Mouse (Mus musculus): ENCODE results near the gene Hoxd9. TPM values are rescaled to one million over a fixed set of nuclear protein-coding genes. Genes with fewer than 3 reads are reported as not detected.

Gene Hoxd9
- total RNA-seq, 2 experiments from 2014 or later = not detected

DNA sequence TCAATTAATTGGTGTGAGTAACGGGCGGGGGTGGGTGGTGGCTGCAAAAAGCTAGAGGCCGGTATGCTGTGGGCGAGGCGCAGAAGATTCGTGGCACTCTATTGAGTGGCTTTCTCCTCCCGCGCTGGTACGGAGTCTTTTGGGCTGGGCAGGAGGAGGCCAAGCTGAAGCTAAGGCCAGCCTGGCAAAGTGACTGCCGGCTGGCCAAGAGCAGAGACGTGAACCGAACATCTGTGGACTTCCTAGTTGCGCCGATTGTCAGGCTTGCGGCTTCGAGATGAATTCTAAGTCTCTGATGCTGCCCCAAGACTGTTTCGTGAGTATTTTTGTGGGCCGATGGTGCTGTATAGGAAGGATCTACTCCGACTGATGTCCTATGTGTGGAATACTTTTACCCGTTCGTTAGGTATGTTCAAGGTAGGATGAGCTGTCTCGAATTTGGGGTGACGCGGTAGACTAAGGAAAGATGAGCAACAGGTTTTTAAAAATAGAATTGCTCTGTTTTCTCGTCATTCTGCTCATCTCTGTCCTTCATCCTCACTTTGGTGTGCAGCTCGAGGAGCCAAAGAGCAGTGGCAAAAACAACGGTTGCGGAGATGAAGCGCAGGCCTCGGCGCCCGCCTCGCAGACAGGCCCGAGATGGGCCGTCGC, 30.2 kb upstream of the Hoxd9 start:
- peak in 1 of 2 experiments; percentile 6 for DNase-seq (ENCODE audit: low spot score in 2 of 2)
- intact Hi-C loops (cut with DNase I) = loop anchor here (10.0 kb wide), 1 partner anchor 893 kb away; the partner anchor contains the start of gene Chn1

DNA sequence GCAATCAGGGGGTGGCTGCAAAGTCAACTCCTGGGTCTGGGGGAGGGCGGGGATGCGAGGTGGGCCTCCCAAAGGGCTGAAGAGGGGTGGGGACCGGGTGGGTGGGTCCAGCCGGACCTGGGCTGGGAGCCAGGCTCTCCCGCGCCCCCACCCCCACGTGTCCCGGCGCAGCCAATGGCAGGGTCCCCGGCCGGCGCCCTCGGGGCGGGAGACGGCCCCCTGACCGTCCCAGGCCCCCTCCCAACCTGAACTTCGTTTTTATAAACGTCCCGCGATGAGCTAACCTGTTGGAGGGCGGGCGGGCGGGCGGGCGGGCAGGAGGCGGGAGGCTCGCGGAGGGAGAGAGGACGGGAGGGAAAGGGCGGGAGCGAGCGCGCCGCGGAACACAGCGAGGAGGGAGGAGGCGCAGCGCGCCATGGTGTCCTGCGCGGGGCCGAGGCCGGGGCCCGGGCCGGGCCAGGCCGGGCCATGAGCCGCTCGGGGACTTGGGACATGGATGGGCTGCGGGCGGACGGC, 29.6 kb upstream of the Hoxd9 start, which contains the start of gene Hoxd13:
Hoxd13 (plus strand) TSS at position 469 of the 516 bp plus-strand sequence.
- intact Hi-C loops (cut with DNase I) = loop anchor here (10.0 kb wide), 1 partner anchor 893 kb away; the partner anchor contains the start of gene Chn1
- no peak for DNase-seq (ENCODE audit: low spot score in 2 of 2)

DNA sequence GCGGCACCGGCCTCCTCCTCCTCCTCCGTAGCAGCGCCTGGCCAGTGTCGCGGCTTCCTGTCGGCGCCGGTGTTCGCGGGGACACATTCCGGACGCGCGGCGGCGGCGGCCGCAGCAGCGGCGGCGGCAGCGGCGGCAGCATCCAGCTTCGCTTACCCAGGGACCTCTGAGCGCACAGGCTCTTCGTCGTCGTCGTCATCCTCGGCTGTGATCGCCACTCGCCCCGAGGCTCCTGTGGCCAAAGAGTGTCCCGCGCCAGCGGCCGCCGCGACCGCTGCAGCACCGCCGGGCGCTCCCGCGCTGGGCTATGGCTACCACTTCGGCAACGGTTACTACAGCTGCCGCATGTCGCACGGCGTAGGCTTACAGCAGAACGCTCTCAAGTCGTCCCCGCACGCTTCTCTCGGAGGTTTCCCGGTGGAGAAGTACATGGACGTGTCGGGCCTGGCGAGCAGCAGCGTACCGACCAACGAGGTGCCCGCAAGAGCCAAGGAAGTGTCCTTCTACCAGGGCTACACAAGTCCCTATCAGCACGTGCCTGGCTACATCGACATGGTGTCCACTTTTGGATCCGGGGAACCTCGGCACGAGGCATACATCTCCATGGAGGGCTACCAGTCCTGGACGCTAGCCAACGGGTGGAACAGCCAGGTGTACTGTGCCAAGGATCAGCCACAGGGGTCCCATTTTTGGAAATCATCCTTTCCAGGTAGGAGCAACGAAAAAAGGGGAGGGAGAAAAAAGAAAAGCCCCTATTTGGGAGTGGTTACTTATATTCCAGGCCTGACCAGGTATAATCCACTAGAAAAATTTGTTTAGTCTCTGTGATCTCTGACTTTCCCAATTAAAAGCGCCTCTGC, 28.9 kb upstream of the Hoxd9 start:
- intact Hi-C loops (cut with DNase I) = loop anchor here (10.0 kb wide), 1 partner anchor 894 kb away; the partner anchor contains the start of gene Chn1
- DNase-seq (ENCODE audit: low spot score in 2 of 2) = peak in 1 of 2 experiments; percentile 23

DNA sequence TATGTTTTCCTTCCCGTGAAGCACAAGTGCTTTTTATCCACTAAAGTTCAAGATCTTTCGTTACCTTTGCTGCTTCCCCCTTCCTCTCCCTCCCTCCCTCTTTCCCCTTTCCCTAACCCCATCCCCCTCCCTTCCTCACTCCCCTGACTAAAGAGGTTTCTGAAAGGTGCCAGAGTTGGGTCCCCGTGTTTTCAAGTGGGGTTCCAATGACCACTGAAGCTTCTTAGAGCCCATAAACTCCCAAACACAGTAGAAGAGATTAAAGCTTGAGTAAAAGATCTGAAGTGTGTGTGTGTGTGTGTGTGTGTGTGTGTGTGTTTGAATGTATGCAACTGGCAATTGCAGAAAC, 28.3 kb upstream of the Hoxd9 start:
- intact Hi-C loops (cut with DNase I) = loop anchor here (10.0 kb wide), 1 partner anchor 894 kb away; the partner anchor contains the start of gene Chn1
- peak in 1 of 2 experiments; percentile 4 for DNase-seq (ENCODE audit: low spot score in 2 of 2)

DNA sequence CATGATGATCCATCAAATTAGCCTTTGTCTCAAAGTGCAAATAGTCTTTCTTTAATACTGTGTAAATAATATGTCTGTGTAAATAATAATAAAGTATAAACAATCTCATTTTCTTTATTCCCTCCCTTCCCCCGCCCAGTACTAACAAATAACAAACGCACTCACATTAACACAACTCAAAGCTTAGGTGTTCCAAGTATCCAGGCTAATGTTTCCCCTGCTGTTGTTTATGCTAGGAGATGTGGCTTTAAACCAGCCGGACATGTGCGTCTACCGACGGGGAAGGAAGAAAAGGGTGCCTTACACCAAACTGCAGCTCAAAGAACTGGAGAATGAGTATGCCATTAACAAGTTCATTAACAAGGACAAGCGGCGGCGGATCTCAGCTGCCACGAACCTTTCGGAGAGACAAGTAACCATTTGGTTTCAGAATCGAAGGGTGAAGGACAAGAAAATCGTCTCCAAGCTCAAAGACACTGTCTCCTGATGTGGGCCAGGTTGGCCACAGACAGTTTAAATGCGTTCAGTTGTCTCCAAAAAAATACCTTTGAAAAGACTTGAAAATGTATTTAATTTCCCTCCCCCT, 27.8 kb upstream of the Hoxd9 start:
- intact Hi-C loops (cut with DNase I) = loop anchor here (10.0 kb wide), 1 partner anchor 895 kb away; the partner anchor contains the start of gene Chn1
- DNase-seq (ENCODE audit: low spot score in 2 of 2) = peak in 1 of 2 experiments; percentile 2

DNA sequence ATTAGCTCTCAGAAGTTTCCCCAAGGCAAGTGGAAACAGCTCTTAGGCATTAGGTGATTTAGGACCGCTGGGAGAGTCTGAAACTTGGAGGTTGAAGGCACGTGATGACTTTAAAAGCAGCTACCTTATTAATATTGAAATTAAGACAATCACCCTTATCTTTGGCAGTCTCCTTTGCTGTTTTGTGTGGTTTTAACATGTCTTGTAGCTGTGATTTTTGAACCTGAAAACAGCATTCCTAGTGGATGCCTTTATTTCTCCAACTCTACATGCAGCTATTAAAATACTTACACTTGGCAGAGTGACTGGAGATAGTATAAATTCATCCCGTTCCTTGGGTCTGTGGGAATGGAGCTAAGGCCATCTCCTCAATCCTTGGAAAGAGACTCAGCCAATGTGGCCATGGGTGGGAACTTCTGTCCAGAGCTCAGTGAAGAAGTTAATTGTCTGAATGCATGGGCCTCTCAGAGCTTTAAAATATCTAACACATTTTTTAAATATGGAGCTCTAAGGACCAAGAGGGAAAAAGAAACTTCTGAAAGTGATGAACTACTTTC, 26.8 kb upstream of the Hoxd9 start:
- DNase-seq (ENCODE audit: low spot score in 2 of 2) = peak in 1 of 2 experiments; percentile 2
- intact Hi-C loops (cut with DNase I) = no loop called here

DNA sequence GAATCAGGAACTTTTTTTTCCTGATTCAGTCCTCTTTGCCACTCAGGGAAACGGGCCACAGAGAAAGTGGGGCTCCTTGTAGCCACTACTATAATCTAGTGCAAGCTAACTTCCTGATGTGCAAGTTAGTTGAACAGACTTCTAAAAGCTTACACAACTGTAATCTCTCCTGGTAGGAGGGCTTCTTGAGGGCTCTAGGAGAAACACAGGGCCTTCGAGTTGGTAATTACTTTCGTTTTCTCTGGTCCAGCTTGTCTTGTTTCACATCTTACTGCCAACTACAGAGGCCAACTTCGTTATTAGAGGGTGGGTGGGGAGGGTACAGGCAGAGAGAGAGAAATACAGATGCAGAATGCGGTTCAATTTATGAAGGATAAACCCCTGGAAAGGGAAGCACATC, 25.7 kb upstream of the Hoxd9 start:
- intact Hi-C loops (cut with DNase I) = no loop called here
- peak in 1 of 2 experiments; percentile 3 for DNase-seq (ENCODE audit: low spot score in 2 of 2)

DNA sequence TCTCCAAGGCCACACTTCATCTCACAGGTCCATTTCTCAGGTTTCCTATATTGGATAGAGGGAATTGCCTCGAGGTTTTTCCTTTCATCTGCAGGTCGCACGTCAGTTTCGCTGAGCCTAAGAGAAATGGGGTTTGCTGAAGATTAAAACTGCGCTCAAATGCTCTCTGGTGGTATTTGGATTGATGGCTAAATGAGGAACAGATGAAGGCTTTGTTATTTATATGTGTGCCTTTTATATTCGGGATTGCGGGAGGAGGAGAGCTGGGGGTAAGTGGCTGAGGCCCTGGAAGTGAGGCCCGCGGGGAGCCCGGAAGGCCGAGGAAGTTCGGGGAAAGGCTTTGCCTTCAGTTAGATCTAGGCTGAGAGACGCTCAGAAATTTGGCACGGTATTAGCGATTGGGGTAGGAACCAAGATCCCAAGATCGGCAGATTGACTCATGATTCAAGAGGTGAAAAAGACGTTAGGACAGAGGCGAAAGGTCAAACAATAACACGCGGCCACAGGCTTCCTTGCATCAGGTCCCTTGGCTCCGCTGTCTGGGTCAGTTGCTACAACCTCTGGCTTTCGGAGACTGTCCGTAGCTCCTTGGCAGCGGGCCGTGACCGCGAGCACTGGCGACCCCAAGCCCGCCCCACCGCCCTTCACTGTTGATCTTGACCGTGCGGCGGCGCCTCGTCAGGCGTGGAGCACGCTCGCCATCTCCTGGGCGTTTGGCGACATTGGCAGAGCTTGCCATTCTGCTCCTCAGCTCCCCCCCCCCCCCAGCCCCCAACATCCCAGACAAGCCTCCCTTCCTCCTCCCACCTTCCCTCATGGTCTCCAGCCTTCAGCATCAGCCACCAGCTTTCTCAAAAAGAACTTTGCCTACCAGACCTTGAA, 24.8 kb upstream of the Hoxd9 start:
- intact Hi-C loops (cut with DNase I) = no loop called here
- DNase-seq (ENCODE audit: low spot score in 2 of 2) = peak in 1 of 2 experiments; percentile 18

DNA sequence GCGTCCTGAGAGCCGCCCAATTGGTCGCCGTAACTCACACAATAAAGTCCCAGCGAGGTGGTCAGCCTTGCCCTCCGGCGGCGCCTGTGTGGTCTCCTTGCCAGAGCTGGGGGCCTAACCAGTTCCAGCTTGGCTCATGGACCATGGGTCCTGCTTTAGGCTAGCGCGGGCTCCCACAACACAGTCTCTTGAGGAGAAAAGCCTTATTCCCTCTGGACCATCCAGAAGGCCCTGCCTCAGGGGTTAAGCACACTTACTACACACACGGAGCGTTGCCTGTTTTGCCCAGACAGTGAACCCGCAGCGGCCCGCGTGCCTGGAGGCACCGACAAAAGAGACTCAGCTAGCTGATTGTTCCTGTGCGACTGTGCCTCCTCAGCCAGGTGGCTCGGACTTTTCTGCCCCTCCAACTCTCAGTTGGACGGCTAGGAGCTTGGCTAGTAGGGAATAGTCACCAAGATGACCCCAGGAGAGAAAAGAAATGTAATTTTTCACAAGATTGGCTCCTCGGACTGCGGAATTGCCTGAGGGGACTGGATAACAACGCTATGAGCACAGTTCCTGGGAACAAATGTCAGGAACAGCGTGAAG, 23.6 kb upstream of the Hoxd9 start:
- DNase-seq (ENCODE audit: low spot score in 2 of 2) = peak in 1 of 2 experiments; percentile 3
- intact Hi-C loops (cut with DNase I) = no loop called here

DNA sequence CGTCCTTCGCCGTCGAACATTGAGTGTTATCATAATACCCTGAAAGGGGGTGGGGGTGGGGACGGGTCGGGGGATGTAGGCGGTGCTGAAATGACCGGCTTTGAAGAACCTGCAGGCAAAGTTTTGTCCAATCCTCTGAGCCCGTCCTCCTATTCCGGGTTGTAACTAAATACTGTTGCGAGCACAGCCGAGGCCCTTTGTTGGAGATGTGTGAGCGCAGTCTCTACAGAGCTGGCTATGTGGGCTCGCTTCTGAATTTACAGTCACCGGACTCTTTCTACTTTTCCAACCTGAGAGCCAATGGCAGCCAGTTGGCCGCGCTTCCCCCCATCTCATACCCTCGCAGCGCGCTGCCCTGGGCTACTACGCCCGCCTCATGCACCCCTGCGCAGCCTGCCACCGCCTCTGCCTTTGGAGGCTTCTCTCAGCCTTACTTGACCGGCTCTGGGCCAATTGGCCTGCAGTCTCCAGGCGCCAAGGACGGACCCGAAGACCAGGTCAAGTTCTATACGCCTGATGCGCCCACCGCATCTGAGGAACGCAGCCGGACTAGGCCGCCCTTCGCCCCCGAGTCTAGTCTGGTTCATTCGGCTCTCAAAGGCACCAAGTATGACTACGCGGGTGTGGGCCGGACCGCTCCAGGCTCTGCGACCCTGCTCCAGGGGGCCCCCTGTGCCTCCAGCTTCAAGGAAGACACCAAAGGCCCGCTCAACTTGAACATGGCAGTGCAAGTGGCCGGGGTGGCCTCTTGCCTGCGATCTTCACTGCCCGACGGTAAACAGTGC, 22.5 kb upstream of the Hoxd9 start, which contains the start of gene Hoxd12:
Hoxd12 (plus strand) TSS at position 133 of the 785 bp plus-strand sequence.
- peak in 1 of 2 experiments; percentile 3 for DNase-seq (ENCODE audit: low spot score in 2 of 2)

DNA sequence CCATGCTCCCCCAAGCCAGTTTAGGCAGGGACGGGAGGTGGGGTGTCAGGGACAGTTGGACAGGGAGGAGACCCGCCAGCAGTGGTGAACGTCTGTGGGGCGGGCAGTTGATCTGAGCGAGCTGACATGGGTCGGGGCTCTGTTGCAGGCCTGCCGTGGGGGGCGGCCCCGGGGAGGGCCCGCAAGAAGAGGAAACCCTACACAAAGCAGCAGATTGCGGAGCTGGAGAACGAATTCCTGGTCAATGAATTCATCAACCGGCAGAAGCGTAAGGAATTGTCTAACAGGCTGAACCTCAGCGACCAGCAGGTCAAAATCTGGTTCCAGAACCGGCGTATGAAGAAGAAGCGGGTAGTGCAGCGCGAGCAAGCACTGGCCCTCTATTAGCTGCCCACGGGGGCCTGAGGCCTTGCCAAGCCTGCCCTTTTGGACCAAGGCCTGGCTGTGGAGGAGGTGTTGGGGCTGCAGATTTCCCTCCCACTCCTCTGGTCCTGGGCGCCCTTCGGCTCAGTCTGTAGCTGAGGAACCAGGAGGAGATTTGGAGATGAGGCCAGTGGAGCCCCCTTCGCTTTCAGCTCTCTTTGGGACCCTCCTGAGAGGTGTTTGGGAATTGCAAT, 21.8 kb upstream of the Hoxd9 start:
- peak in 1 of 2 experiments; percentile 2 for DNase-seq (ENCODE audit: low spot score in 2 of 2)
- intact Hi-C loops (cut with DNase I) = no loop called here

More for the DNA sequence above, 22.5 kb upstream of the Hoxd9 start, which contains the start of gene Hoxd12:
- intact Hi-C loops (cut with DNase I) = no loop called here

DNA sequence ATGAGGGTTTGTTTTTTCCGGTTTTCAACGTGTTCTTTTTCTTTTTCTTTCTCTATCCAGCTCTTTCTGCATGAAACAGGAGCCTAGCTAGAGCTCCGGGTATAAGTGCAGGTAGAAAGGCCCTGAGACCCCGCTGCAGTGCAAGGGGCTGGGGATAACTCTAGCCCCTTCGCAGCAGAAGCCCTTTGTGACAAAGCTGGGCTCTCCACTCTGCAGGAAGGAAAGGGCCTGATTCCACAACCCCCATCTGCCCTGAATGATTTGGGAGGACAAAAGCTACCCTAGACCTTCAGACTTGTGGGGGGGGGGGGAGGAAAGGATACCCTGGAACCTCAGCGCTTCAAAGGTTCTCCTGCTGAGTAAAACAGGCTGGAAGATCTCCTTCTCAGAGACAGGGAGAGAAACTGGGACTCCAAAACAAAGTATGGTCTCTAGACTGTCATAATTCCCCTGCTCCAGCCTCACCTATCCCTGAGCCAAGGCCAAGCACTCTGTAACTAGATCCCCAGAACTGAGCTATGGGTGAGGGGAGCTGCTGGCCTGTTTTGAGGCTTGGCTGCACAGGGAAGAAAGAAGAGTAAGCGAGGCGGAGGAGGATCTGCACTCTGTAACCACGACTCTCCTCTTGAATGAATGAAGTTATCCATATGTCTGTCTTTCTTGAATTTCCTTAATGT, 21.0 kb upstream of the Hoxd9 start:
- intact Hi-C loops (cut with DNase I) = no loop called here

DNA sequence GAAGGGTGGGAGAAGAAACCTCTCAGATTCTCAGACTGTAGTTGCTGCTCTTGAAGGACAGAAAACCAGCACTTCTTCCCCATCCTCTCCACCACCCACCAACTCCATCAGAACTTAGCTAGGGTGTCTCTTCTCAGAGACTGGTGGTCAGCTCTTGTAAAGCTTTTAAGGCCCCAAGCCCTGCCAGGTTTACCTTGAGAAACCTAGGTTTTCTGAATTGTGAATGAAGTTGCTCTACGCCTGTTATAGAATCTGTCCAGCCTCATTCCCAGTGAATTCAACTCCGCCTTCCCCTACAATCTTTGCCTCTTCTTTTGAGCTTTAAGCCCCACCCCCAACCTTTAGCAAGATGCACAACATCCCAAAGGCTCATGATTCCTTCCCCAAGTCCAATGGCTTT, 20.4 kb upstream of the Hoxd9 start:
- intact Hi-C loops (cut with DNase I) = no loop called here
- DNase-seq (ENCODE audit: low spot score in 2 of 2) = peak in 1 of 2 experiments; percentile 2

More for the DNA sequence above, 21.0 kb upstream of the Hoxd9 start:
- peak in 1 of 2 experiments; percentile 3 for DNase-seq (ENCODE audit: low spot score in 2 of 2)

DNA sequence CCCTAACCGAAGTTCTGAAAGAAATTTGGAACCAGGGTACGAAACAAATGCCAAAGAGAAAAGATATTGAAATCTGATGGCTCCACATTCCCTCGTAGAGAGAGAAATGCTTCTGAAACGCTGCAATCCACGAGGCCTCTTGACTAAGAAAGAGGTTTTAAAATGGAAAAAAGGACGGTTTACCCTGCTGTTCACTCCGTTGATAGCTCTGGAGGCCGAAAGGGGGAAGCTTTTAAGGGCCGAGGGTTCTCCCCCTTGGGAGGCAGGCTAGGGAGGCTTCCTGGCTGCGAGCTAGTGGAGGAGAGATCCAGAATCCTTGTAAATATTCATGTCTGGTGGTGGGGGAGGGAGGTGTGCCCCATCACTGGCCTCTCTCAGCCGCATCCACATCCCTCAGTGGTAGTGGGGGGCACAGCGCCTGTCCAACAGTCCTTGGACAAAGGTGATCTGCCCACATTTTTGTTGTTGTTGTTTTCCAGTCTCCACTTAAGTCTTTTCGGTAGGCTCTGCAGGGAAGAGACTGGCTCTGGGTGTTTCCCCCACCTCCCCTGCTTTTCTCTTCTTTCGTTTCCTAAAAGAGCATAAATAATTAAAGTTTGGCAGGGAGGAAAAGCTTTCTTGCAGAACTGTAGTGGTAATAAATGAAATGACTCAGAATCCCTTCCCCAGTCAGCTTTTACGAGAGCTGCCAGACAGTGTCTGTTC, 18.5 kb upstream of the Hoxd9 start, which contains the start of gene Hoxd11:
Hoxd11 (plus strand) TSS at position 667 of the 705 bp plus-strand sequence.
- DNase-seq (ENCODE audit: low spot score in 2 of 2) = no peak
- intact Hi-C loops (cut with DNase I) = no loop called here

DNA sequence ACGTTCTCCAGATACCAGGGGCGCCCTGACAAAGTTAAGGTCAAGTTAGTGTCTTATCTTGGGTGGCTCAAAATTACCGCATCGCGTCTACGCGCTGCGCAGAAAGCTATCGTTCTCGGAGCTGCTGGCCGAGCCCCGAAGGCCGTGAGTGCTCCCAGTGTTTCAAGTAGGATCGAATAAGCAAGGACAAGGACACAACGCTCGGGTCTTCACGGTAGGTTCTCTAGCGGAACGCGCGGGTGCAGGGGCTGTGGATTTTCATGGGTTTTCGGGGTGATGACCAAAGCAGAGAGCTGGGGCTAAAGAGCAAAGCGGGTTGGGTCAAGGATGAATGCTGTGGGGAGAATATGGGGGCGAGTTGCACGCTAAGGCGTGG, 17.9 kb upstream of the Hoxd9 start:
- intact Hi-C loops (cut with DNase I) = no loop called here

DNA sequence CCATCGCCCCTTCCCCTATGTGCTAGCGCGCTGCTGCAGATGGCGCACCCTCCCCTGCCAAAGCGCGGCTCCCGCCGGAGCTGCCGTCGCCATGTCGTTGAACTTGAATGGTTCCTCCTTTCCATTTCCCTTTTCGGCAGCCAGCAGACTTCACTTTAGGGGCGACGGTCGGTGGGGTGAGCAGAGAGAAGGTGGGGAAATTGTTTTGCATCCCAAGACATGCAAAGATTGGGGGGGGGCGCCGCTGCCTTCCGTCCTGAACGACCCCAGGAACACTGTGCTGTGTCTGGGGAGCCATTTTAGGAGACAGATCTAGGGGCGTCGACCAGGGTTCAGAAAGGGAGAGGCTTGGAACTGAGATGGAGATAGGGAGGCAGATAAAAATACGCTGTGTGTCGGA, 17.5 kb upstream of the Hoxd9 start:
- DNase-seq (ENCODE audit: low spot score in 2 of 2) = no peak
- intact Hi-C loops (cut with DNase I) = loop anchor here (10.0 kb wide), 1 partner anchor 1405 kb away; the partner anchor contains the start of gene Sp9

More for the DNA sequence above, 17.9 kb upstream of the Hoxd9 start:
- no peak for DNase-seq (ENCODE audit: low spot score in 2 of 2)
